Mouse (Mus musculus) spleen, adult 2 months (tissue): ENCODE measurements at regions not wholly inside any gene's neighbourhood (a gene's known extent, or its start where the extent isn't known, plus 50 kb on each side); places are given as distances from the start of the nearest gene placed in this dataset.
A peak's percentile ranks its signal among the peaks of the same experiment; 100 is the strongest.

Experiments
- DNase-seq, 2 experiments: peaks; one replicate each; pipeline versions ENCODE4 v3.0.0 to v3.0.0-alpha.2; 2012 to 2021; ENCODE audit warnings: low spot score in 2 of 2, low read depth in 1 of 2
- H3K27ac ChIP-seq: fragments of 200-500 bp; 2 replicates; pipeline ENCODE4 v1.5.1; 2012; ENCODE audit warnings: low read length, inconsistent platforms; ENCODE audit not compliant: insufficient read depth
- H3K27me3 ChIP-seq: fragments of 200-500 bp; 2 replicates; pipeline ENCODE4 v1.6.1; 2012; ENCODE audit warnings: mild to moderate bottlenecking, moderate library complexity, low read length, inconsistent platforms; ENCODE audit not compliant: control insufficient read depth, insufficient read depth
- H3K36me3 ChIP-seq: fragments of 200-500 bp; 2 replicates; pipeline ENCODE4 v1.6.1; 2012; ENCODE audit warnings: mild to moderate bottlenecking, low read length, inconsistent platforms; ENCODE audit not compliant: control insufficient read depth, insufficient read depth
- H3K4me1 ChIP-seq: fragments of 200-500 bp; 2 replicates; pipeline ENCODE4 v1.6.1; 2011; ENCODE audit warnings: inconsistent platforms; ENCODE audit not compliant: control insufficient read depth, insufficient read depth, insufficient read length
- H3K4me3 ChIP-seq: fragments of 200-500 bp; 2 replicates; pipeline ENCODE4 v1.5.1; 2011; ENCODE audit warnings: mild to moderate bottlenecking, inconsistent platforms; ENCODE audit not compliant: insufficient read depth, insufficient read length; ENCODE audit errors: extremely low read depth
- CTCF ChIP-seq: fragments of 200-500 bp; IDR thresholded peaks from 2 replicates; pipeline ENCODE4 v1.5.1; 2011; ENCODE audit warnings: mild to moderate bottlenecking, inconsistent platforms; ENCODE audit not compliant: insufficient read depth, insufficient read length, insufficient replicate concordance; ENCODE audit errors: extremely low read depth
- POLR2A ChIP-seq: fragments of 200-500 bp; IDR thresholded peaks from 2 replicates; pipeline ENCODE4 v1.6.1; 2011; ENCODE audit warnings: low read depth, low read length, inconsistent platforms
- WGBS: fragments of 180-500 bp; shearing (Covaris S2); methylation state at CpG from one replicate; pipeline ENCODE4 v1.1.7; 2018; 5-methylcytosine and 5-hydroxymethylcytosine counted together

DNA sequence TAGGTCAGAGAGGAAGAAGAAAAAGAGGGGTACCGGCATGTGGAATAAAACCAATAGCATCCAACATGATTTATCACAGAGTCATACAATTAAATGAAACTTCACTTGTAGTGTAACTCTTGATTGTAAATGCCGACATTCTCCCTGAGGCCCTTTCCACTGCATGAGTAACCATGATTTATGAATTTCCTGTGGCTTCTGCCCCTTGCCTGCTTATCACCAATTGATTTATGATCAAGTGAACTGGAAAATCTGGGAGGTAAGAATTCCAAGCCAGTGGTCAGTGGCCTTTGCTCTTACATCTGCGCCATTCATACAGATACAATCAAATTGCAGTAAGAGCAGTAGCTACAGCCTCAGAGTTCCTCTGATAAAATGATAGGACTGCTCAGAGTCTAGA is 89.8 kb upstream of the Slc4a7 start:
- H3K27ac ChIP-seq, result no peak overlapping the region
- no peaks in the 10 kb centered on the region for H3K36me3 ChIP-seq
- TF ChIP-seq POLR2A (no peak), CTCF (no peak)
- H3K4me1 ChIP-seq, result no peaks in the 10 kb centered on the region
- 73% methylated on average over 3 of the region's 3 CpGs for WGBS
- DNase-seq, result no peak
- no peak overlapping the region for H3K4me3 ChIP-seq
- no peaks in the 10 kb centered on the region for H3K27me3 ChIP-seq

- Histone ChIP-seq H3K4me1 (no peaks in the 10 kb centered on the region), H3K27me3 (no peaks in the 10 kb centered on the region), H3K27ac (no peak overlapping the region), H3K36me3 (no peaks in the 10 kb centered on the region), H3K4me3 (no peak overlapping the region)
- TF ChIP-seq POLR2A (no peak), CTCF (no peak)
- no peak for DNase-seq
- WGBS, result 95% methylated on average over 5 of the region's 5 CpGs
Measured at GRCm38 (mm10) chr14:14620316-14620715, 81.8 kb upstream of the Slc4a7 start.

DNA sequence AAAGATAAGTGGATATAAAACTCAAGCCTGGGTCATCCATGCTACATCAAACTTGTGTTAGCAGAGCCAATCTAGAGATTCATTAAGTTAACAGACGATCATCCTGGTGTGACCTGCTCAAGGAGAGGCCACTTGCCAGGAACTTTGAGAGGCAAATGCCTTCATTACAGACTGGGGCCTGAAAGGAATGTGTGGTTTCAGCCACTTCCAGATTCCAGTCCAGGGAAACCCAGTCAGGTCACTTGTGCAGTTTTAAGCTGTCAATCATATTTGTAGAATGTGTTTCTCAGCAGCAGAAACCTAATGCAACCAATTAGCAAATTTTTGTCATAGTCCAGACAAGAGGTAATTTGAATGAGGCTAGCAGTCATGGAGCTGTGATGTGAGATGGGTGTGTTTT is 73.4 kb upstream of the Slc4a7 start:
- no peak overlapping the region for H3K27ac ChIP-seq
- no peak overlapping the region for H3K4me3 ChIP-seq
- peaks cover 3% of the 10 kb centered on the region; the same call in 1 of the 2 replicates for H3K4me1 ChIP-seq
- TF ChIP-seq CTCF (no peak), POLR2A (no peak)
- H3K27me3 ChIP-seq, result no peaks in the 10 kb centered on the region
- WGBS, result 92% methylated on average over 1 of the region's 1 CpGs
- DNase-seq, result no peak
- H3K36me3 ChIP-seq, result no peaks in the 10 kb centered on the region

DNA sequence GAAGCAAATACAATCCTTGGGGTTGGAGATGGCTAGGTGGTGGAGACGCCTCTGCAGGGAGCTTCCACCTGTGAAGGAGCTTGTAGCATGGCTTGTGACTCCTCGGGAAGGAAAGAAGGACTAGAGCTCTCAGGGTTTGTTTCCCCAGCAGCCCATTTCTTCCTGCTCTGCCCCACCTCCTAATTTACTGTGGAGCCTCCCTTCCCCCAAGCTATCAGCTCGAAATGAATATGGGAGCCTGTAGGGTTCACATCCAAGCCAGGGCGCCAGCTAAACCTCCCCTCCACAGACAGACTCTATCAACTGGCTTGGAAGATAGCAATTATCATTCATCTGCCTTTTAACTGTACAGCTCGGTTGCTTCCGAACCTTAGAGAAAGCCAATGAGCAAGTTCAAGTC is 70.3 kb upstream of the Slc4a7 start:
- no peak for DNase-seq
- 85% methylated on average over 6 of the region's 6 CpGs for WGBS
- Histone ChIP-seq H3K27ac (no peak overlapping the region), H3K27me3 (no peaks in the 10 kb centered on the region), H3K36me3 (no peaks in the 10 kb centered on the region), H3K4me1 (peaks cover 3% of the 10 kb centered on the region; the same call in 1 of the 2 replicates), H3K4me3 (no peak overlapping the region)
- TF ChIP-seq POLR2A (no peak), CTCF (no peak)

DNA sequence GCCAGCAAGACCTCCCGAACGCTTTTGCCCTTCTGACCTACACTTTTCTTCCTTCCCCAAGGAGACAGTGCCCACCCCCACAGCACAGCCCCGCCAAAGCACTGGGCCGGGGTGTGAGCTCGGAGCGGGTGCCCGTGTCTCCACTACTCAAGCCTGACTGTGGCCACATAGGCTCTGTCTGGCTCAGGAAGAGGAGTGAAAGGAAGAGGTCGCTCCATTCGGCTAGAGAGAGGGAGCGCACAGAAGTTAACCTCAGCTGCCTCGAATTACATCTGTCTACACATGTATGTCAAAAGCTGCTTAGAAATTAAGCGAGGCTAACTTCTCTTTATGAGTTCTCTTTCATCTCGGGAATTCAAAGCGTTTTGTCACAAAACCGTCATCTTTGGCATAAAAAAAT is 69.6 kb upstream of the Slc4a7 start:
- peak in 1 of 2 experiments; percentile 15 for DNase-seq

GRCm38 (mm10) chr14:14632951-14633931 is 68.8 kb upstream of the Slc4a7 start:
- Histone ChIP-seq H3K4me1 (peaks cover 3% of the 10 kb centered on the region; the same call in 1 of the 2 replicates), H3K27ac (peak overlapping the region; percentile 10; the same call in 1 of the 2 replicates), H3K36me3 (no peaks in the 10 kb centered on the region), H3K4me3 (peak overlapping the region; percentile 46), H3K27me3 (no peaks in the 10 kb centered on the region)
- TF ChIP-seq CTCF, result no peak
- TF ChIP-seq POLR2A, result no peak
- DNase-seq, result peak; percentile 30 to 38
- 2% methylated on average over 22 of the region's 22 CpGs for WGBS

More for the DNA sequence above, 69.6 kb upstream of the Slc4a7 start:
- H3K4me3 ChIP-seq, result peak overlapping the region; percentile 43; the same call in 1 of the 2 replicates
- H3K27ac ChIP-seq, result no peak overlapping the region
- 8% methylated on average over 15 of the region's 15 CpGs for WGBS
- peaks cover 3% of the 10 kb centered on the region; the same call in 1 of the 2 replicates for H3K4me1 ChIP-seq
- H3K27me3 ChIP-seq, result no peaks in the 10 kb centered on the region
- H3K36me3 ChIP-seq, result no peaks in the 10 kb centered on the region
- TF ChIP-seq POLR2A (no peak), CTCF (no peak)
